Mouse (Mus musculus): ENCODE measurements around the gene Rnf4. TPM values are rescaled to one million over a fixed set of nuclear protein-coding genes. Genes with fewer than 3 reads are reported as not detected.

The Rnf4 gene
- polyA plus RNA-seq, 1 experiment from 2014 or later = 125 TPM

Other genes with a start within 250 kb of the Rnf4 start
- gene Poln, start 166.8 kb upstream of the Rnf4 start, polyA plus RNA-seq (2014; fragmentation: Nextera tagmentation; extraction: Ambion mirVana) = 0.38 and 0.52 TPM in 2 replicates
- gene Haus3, start 166.8 kb upstream of the Rnf4 start, polyA plus RNA-seq (2014; fragmentation: Nextera tagmentation; extraction: Ambion mirVana) = 28.8 and 31.2 TPM in 2 replicates
- gene Mxd4, start 148.6 kb upstream of the Rnf4 start, polyA plus RNA-seq (2014; fragmentation: Nextera tagmentation; extraction: Ambion mirVana) = 23.3 and 26.7 TPM in 2 replicates
- 0.29 and 0.46 TPM in 2 replicates for gene Zfyve28, start 47.8 kb upstream of the Rnf4 start, polyA plus RNA-seq (2014; fragmentation: Nextera tagmentation; extraction: Ambion mirVana)
- gene Cfap99, start 47.7 kb upstream of the Rnf4 start, polyA plus RNA-seq (2014; fragmentation: Nextera tagmentation; extraction: Ambion mirVana) = 0.07 and 0.10 TPM in 2 replicates
- 9.4 and 12.0 TPM in 2 replicates for gene Fam193a, start 33.6 kb downstream of the Rnf4 start, polyA plus RNA-seq (2014; fragmentation: Nextera tagmentation; extraction: Ambion mirVana)
- 12.7 and 14.2 TPM in 2 replicates for gene Tnip2, start 177.7 kb downstream of the Rnf4 start, polyA plus RNA-seq (2014; fragmentation: Nextera tagmentation; extraction: Ambion mirVana)
- gene Sh3bp2, start 189.5 kb downstream of the Rnf4 start, polyA plus RNA-seq (2014; fragmentation: Nextera tagmentation; extraction: Ambion mirVana) = 4.2 and 5.2 TPM in 2 replicates
- gene Add1, start 237.4 kb downstream of the Rnf4 start, polyA plus RNA-seq (2014; fragmentation: Nextera tagmentation; extraction: Ambion mirVana) = 166 and 173 TPM in 2 replicates

Measured in heart, embryonic 11.5 days (tissue).